Mouse (Mus musculus): ENCODE measurements around the gene Otud3.
A peak's percentile ranks its signal among the peaks of the same experiment; 100 is the strongest.
"Not testable (repeated sequence)": the region's sequence is repeated elsewhere in the genome, so short reads cannot be mapped to it uniquely, and the experiment has no call there.

Otud3 gene

GRCm38 (mm10) chr4:138889635-138890034 is 24.1 kb downstream of the Otud3 start:
- no peak for DNase-seq

- no peak for DNase-seq
These were observed 24.6 kb downstream of the Otud3 start for GRCm38 (mm10) chr4:138889165-138889564.

- peak; percentile 58 to 89 for DNase-seq
These were observed 29.5 kb downstream of the Otud3 start for GRCm38 (mm10) chr4:138884261-138884660.

GRCm38 (mm10) chr4:138882179-138882578 is 31.6 kb downstream of the Otud3 start:
- DNase-seq = no peak

GRCm38 (mm10) chr4:138880811-138881584 is 32.7 kb downstream of the Otud3 start:
- no peak for DNase-seq

GRCm38 (mm10) chr4:138879808-138880207 is 33.9 kb downstream of the Otud3 start:
- DNase-seq = no peak

GRCm38 (mm10) chr4:138878783-138879182 is 35.0 kb downstream of the Otud3 start:
- no peak for DNase-seq

- no peak for DNase-seq
These were observed 36.0 kb downstream of the Otud3 start, which contains the start of gene Pla2g2e for GRCm38 (mm10) chr4:138877731-138878130. Pla2g2e (plus strand) TSS chr4:138877942.

- DNase-seq = no peak
These were observed 37.8 kb downstream of the Otud3 start for GRCm38 (mm10) chr4:138875986-138876385.

- DNase-seq = not testable (repeated sequence)
These were observed 38.5 kb downstream of the Otud3 start for GRCm38 (mm10) chr4:138875275-138875674.

GRCm38 (mm10) chr4:138873864-138874263 is 39.9 kb downstream of the Otud3 start, which contains the start of gene Gm13030:
Gm13030 (minus strand) TSS chr4:138873964.
- no peak for DNase-seq

- DNase-seq = no peak
These were observed 45.1 kb downstream of the Otud3 start for GRCm38 (mm10) chr4:138868666-138869065.

GRCm38 (mm10) chr4:138866413-138866812 is 47.3 kb downstream of the Otud3 start:
- DNase-seq = peak; percentile 70 to 80

- DNase-seq = no peak
These were observed 47.8 kb downstream of the Otud3 start for GRCm38 (mm10) chr4:138865991-138866390.

- no peak for DNase-seq
These were observed 48.7 kb downstream of the Otud3 start for GRCm38 (mm10) chr4:138865092-138865491.

- no peak for DNase-seq
These were observed 50.3 kb downstream of the Otud3 start, which contains the start of gene Pla2g5 for GRCm38 (mm10) chr4:138863344-138863998. Pla2g5 (minus strand) TSS chr4:138863482.

GRCm38 (mm10) chr4:138859728-138860127 is 54.0 kb downstream of the Otud3 start:
- DNase-seq = peak; percentile 47 to 75

GRCm38 (mm10) chr4:138859245-138859644 is 54.5 kb downstream of the Otud3 start:
- no peak for DNase-seq

GRCm38 (mm10) chr4:138858446-138858845 is 55.3 kb downstream of the Otud3 start:
- no peak for DNase-seq

- no peak for DNase-seq
These were observed 56.2 kb downstream of the Otud3 start for GRCm38 (mm10) chr4:138857576-138857975.

- peak; percentile 51 to 65 for DNase-seq
These were observed 57.3 kb downstream of the Otud3 start for GRCm38 (mm10) chr4:138856491-138856890.

- DNase-seq = no peak
These were observed 58.6 kb downstream of the Otud3 start for GRCm38 (mm10) chr4:138855092-138855632.

GRCm38 (mm10) chr4:138852961-138853360 is 60.8 kb downstream of the Otud3 start:
- DNase-seq = no peak

GRCm38 (mm10) chr4:138851463-138851862 is 62.3 kb downstream of the Otud3 start:
- DNase-seq = peak; percentile 43 to 68

Measured in kidney, adult 8-10 months (tissue).